Mouse (Mus musculus) heart, postnatal 4 days (tissue): Measurements from ENCODE around the gene Ddo. TPM values are rescaled to one million over a fixed set of nuclear protein-coding genes. Genes with fewer than 3 reads are reported as not detected.

Source experiments
- DNase-seq: peaks from one replicate; pipeline ENCODE4 v3.0.0; 2021
- total RNA-seq, 2 experiments: library from RNA; stranded (reverse); gene quantifications; 2 replicates each; pipeline ENCODE4 v1.2.3; 2021

The Ddo gene
- total RNA-seq, 2 experiments from 2014 or later: 23.4 to 24.7 TPM

DNA sequence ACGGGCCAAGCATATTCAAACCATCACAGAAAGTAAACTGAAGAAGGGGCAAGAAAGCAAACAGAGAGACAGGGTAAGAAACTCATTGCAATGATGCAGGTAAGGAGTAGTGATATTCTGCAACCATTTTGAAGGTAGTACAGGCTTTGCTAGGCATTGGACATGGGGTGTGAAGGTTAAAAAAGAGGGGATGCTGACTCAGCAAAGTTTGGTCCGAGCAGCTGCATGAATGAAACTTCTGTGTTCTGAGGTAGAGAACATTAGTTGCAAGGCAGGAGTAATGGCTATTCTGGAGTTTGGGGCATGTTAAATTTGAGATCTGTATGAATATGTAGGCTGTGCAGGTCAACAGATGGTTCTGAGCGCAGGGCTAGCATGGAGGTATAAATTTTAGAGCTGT lies 35.5 kb downstream of the Ddo start:
- DNase-seq: no peak

- no peak for DNase-seq
Observed at GRCm38 (mm10) chr10:40666943-40667342, 37.1 kb downstream of the Ddo start.

- DNase-seq: no peak
Observed at GRCm38 (mm10) chr10:40668640-40669039, 38.8 kb downstream of the Ddo start.

GRCm38 (mm10) chr10:40672587-40673296 lies 42.9 kb downstream of the Ddo start:
- DNase-seq: no peak

GRCm38 (mm10) chr10:40673297-40673665 lies 43.5 kb downstream of the Ddo start:
- no peak for DNase-seq

GRCm38 (mm10) chr10:40674151-40674550 lies 44.3 kb downstream of the Ddo start:
- DNase-seq: no peak

DNA sequence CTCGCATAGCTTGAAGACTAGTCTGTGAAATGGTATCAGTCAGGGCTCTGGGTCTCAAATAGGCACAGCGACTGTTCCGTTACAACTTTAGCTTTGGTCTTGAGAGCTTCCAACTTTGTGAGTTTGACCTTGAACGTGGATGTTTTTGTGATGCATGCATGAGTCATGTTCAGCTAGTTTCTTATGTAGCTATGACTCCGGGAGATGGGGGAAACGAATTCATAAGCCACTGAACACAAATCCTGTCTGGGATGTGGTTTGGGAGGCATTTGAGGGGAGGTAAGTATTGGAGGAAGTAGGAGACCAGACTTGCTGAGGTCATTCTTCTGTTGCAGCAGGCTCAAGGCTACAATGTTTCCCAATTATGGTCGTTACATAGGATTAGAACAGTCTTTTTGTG lies 46.1 kb downstream of the Ddo start:
- no peak for DNase-seq

GRCm38 (mm10) chr10:40678477-40678876 lies 48.7 kb downstream of the Ddo start:
- no peak for DNase-seq

GRCm38 (mm10) chr10:40682470-40682869 lies 52.7 kb downstream of the Ddo start:
- no peak for DNase-seq

DNA sequence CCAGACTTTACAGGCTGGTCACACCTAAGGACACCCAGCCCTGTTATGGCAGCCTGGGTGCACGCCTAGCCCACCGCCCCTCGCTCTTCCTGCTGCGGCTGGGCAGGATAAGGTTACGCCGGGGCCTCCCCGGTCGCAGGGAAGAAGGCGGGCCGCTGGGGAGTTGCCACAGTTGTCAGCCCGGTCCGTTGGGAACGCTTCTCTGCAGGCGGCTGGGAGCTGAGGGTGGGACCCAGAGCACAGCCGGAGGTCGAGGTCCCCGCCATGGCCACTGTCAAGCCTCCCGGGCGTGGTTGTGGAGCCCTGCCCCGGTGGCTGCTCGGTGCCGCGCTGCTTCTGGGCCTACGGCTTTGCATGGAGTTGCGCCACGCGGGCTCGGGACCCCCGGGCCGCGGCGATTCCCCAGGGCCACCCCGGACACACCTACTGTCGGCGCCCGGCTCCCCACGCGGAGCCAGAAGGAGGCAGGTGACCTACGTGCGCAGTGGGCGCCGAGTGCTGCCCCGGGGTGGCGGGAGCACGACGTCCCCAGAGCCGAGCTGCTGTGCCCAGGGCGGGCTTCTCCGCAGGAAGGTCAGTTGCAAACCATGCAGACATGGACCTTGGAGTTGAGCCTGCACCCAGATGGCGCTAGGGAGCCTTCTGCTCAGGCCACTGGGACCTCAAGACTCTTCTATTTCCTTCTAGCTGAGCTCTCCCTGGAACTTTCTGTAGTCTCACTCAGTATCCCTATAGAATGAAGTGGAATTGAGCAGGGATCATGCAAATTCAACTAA lies 53.5 kb downstream of the Ddo start, which contains the start of gene Mettl24:
Gene Mettl24, plus strand, starts transcription at position 191 of the 776 bp plus-strand sequence.
- peak; percentile 86 for DNase-seq

DNA sequence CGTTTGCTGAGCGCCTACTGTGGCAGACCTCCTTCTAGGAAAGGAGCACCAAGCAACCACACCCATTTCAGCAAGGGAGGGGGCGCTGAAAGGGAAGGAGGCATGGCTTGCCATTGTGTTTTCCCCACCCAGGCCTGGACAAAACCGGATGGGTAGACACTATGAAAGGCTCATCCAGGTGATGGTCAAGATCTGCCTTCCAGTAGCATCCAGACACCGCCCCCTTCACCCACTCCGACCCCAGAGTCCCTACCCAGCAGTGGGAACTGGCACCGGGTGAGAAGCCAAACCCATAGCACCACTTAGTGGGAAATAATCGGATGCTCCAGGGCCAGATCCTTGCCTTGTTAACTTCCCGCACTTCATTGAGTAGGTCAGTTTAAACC lies 54.0 kb downstream of the Ddo start:
- DNase-seq: no peak

DNA sequence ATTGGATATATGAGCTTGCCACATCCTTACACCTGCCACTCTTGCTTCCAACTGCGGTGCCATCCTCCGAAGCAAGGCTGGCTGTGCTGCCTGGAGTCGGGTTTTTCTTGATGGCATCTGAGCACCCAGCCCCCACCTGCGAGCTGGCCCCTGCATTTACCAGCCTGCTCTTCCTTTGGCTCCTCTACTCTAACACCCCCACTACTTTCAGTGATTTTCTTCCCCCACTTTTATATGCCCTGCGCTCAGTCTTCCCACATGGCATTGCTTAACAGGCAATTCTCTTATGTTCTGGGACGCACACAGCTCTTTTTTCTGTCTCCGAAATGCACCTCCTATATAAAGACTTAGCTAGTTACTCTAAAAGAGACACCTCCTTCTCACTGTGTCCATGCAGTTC lies 54.5 kb downstream of the Ddo start:
- no peak for DNase-seq

- no peak for DNase-seq
Observed at GRCm38 (mm10) chr10:40685641-40686040, 55.8 kb downstream of the Ddo start.

DNA sequence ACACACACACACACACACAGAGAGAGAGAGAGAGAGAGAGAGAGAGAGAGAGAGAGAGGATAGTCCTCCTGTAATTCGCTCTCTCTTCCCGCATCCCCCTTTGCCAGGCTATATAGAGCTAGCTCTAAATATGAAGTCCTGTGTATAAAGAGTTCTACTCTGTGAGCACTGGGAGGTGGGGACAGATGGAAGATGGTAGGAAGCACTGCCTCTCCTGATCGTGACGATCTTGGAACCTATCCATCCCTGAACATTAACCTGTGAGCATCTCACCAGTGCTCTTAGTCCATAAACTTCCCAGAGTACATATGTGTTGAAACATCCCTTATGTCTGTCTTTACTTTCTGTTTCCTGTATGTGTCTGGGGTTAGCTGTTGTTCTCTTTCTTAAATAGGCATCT lies 57.2 kb downstream of the Ddo start:
- no peak for DNase-seq

- DNase-seq: no peak
Observed at GRCm38 (mm10) chr10:40687407-40687806, 57.6 kb downstream of the Ddo start.

GRCm38 (mm10) chr10:40688266-40688665 lies 58.5 kb downstream of the Ddo start:
- DNase-seq: no peak

DNA sequence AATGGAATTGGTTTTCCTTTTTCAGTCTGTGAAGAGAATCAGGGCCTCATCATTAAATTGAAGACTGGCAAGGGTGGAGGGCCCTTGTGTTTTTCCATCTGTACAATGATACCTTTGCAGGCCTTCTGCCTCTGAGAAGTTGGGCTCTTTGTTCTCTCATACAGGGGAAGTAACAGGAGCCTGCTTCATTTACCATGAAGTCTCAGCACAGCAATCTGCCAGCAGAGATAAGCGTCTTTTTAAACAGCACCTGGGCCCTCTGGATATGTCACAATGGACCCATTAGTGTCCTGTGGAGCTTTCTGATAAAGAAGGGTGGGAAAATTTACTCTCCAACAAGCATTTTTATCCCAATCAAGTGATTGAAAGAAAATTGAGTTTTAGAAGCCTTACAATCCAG lies 59.1 kb downstream of the Ddo start:
- DNase-seq: no peak

DNA sequence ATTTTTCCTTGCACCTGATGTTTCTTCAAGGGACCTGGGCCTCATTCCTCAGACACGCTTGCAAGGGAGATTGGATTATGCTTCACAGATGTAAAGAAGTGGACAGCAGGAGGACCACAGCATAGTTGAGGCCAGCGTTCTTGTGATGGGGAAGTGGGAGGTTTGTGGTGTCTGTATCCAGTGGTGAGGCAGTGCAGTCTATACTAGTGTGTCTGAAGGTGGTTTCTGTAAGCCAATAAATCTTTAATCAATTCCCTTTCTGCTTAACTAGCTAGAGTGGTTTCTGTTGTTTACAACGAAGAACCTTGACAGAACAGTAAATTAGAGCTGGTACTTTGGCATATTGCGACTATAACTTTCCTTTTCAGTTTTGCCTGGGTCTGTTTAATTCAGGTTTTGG lies 68.8 kb downstream of the Ddo start:
- no peak for DNase-seq

DNA sequence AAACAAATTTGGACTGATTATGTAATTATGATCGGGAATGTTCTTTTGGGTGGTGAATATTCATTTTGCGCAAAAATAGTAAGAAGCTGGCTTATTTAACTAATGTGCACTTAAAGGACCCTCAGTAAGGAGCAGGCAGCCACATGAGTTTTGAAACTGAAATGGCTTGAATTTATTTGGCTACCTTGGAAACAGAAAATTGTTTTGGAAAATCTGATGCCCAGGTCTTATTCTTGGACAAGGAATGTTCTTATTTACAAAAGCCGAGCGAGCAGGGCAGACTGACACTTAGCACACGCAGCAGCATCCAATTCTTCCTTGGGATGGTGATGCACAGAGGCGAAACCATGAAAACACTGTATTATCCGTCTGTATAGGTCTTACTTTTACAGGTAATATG lies 81.3 kb downstream of the Ddo start:
- DNase-seq: no peak

GRCm38 (mm10) chr10:40713018-40713608 lies 83.3 kb downstream of the Ddo start:
- DNase-seq: peak; percentile 19

GRCm38 (mm10) chr10:40713829-40714228 lies 84.0 kb downstream of the Ddo start:
- DNase-seq: no peak

GRCm38 (mm10) chr10:40715151-40715550 lies 85.3 kb downstream of the Ddo start:
- DNase-seq: no peak

DNA sequence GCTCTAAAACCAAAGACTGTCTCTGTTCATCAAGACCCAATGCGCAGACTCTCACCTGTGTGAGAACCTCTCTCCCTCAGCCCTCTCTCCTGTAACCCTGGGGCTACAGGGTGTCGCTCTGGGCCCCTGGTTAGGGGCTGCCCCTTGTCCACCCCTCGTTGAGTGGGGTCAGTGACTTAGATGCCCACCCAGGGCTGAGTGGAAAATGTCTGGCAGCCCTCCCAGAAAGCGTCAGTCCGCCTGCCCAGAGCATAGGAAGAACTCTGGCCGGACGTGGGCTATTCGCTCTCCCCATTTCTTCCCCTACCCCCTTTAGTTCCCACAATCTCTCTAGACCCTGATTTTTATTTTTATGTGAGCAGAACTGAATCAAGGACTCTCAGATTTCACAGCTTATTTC lies 86.5 kb downstream of the Ddo start:
- DNase-seq: peak; percentile 12

GRCm38 (mm10) chr10:40716713-40717112 lies 86.9 kb downstream of the Ddo start:
- no peak for DNase-seq
